Mouse (Mus musculus): ENCODE results near the gene Coq7. TPM values are rescaled to one million over a fixed set of nuclear protein-coding genes. Genes with fewer than 3 reads are reported as not detected.
A peak's percentile ranks its signal among the peaks of the same experiment; 100 is the strongest.

The Coq7 gene
- total and polyA plus RNA-seq, 2 experiments from 2014 or later = 48.3 to 115 TPM

DNA sequence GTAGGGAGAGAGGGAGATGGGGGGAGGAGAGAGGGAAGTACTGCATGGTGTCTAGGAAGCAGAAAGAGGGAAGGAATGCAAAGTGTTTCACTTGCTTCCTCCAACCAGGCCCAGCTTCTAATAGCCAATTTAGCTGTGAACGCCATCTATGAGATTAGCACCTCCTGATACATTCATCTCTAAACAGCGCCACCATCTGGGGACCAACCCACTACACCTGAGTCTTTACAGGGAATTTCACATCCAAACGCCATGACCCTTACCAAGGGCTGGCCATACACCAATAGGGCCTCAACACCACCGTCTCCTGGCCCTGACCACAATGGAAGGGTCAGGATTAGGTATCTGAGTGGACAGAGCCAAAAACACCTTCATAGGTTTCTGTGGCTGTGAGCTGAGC is 20.7 kb upstream of the Coq7 start:
- Histone ChIP-seq H3K36me3 (ENCODE audit: insufficient read depth) (peaks cover 50% of the 10 kb centered on the region), H3K4me1 (ENCODE audit: insufficient read depth) (no peaks in the 10 kb centered on the region), H3K27ac (ENCODE audit: low read depth, low read length) (no peak overlapping the region), H3K4me3 (ENCODE audit: low read depth, low read length) (no peak overlapping the region), H3K4me2 (ENCODE audit: low read depth) (no peak overlapping the region), H3K9ac (no peak overlapping the region), H3K9me3 (ENCODE audit: low read length) (peaks cover 6% of the 10 kb centered on the region; the same call in 1 of the 2 replicates), H3K27me3 (ENCODE audit: insufficient read depth, low read length) (no peaks in the 10 kb centered on the region)
- ATAC-seq = no peak
- no peak for TF ChIP-seq CTCF (IDR thresholded peaks at IDR 0.05; ENCODE audit: low read depth)
- DNase-seq = no peak
- WGBS = 80% methylated on average over 4 of the region's 4 CpGs

DNA sequence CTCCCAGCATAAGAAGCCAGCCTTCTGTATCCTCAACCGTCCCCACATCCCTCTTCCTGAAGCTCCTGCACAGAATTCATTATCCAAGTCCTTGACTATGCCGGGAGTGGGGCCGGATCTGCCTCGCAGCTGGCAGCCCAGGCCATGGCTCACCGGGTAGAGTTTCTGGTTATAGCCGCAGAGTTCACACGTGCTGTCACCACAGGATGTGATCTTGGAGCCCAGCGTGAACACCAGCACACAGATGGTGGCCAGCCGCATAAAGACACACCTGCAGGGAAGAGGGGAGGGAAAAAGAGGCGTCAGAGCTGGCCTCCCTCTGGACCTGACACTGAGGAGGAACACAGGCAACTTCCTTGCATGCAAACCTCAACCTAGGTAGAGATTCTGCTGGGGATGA is 14.3 kb upstream of the Coq7 start:
- ATAC-seq (no peak), DNase-seq (no peak)
- WGBS = 84% methylated on average over 10 of the region's 10 CpGs
- no peak overlapping the region for H3K9ac ChIP-seq
- H3K36me3 ChIP-seq (ENCODE audit: insufficient read depth) = peaks cover 53% of the 10 kb centered on the region
- H3K4me3 ChIP-seq (ENCODE audit: low read depth, low read length) = no peak overlapping the region
- H3K9me3 ChIP-seq (ENCODE audit: low read length) = peaks cover 3% of the 10 kb centered on the region; the same call in 1 of the 2 replicates
- no peak overlapping the region for H3K4me2 ChIP-seq (ENCODE audit: low read depth)
- no peaks in the 10 kb centered on the region for H3K4me1 ChIP-seq (ENCODE audit: insufficient read depth)
- no peak overlapping the region for H3K27ac ChIP-seq (ENCODE audit: low read depth, low read length)
- no peaks in the 10 kb centered on the region for H3K27me3 ChIP-seq (ENCODE audit: insufficient read depth, low read length)
- no peak for TF ChIP-seq CTCF (IDR thresholded peaks at IDR 0.05; ENCODE audit: low read depth)

GRCm38 (mm10) chr7:118544128-118544527 is 11.0 kb upstream of the Coq7 start:
- TF ChIP-seq CTCF (IDR thresholded peaks at IDR 0.05; ENCODE audit: low read depth) = no peak
- ATAC-seq = no peak

DNA sequence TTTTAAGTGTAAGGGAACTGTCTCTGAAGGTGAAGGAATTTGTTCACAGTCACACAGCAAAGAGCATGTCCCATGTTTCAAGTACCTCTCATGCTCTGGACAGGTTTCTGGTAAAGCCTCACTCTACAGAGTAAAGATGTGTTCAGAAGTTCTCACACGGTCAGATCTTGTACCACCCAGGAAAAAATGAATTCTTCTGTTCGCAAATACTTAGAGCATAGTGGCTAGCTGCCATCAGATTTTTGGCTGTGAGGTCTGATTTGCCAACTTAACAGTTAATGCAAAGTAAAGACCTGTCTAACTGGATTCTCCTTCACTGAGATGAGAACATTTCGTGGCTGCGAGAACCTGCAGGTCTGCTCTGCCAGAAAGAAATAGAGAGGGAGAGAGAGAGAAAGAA is 1.9 kb upstream of the Coq7 start:
- Histone ChIP-seq H3K9me3 (ENCODE audit: low read length) (no peaks in the 10 kb centered on the region), H3K27ac (ENCODE audit: low read depth, low read length) (no peak overlapping the region), H3K9ac (no peak overlapping the region), H3K36me3 (ENCODE audit: insufficient read depth) (peaks cover 17% of the 10 kb centered on the region), H3K4me2 (ENCODE audit: low read depth) (no peak overlapping the region), H3K4me1 (ENCODE audit: insufficient read depth) (no peaks in the 10 kb centered on the region), H3K4me3 (ENCODE audit: low read depth, low read length) (no peak overlapping the region), H3K27me3 (ENCODE audit: insufficient read depth, low read length) (no peaks in the 10 kb centered on the region)
- no peak for TF ChIP-seq CTCF (IDR thresholded peaks at IDR 0.05; ENCODE audit: low read depth)
- WGBS = 84% methylated on average over 4 of the region's 4 CpGs
- ATAC-seq = no peak
- no peak for DNase-seq

More at GRCm38 (mm10) chr7:118544128-118544527, 11.0 kb upstream of the Coq7 start:
- DNase-seq = no peak
- no peaks in the 10 kb centered on the region for H3K4me1 ChIP-seq (ENCODE audit: insufficient read depth)
- H3K27me3 ChIP-seq (ENCODE audit: insufficient read depth, low read length) = no peaks in the 10 kb centered on the region
- H3K9ac ChIP-seq = no peak overlapping the region
- H3K9me3 ChIP-seq (ENCODE audit: low read length) = no peaks in the 10 kb centered on the region
- peaks cover 37% of the 10 kb centered on the region for H3K36me3 ChIP-seq (ENCODE audit: insufficient read depth)
- no peak overlapping the region for H3K27ac ChIP-seq (ENCODE audit: low read depth, low read length)
- no peak overlapping the region for H3K4me3 ChIP-seq (ENCODE audit: low read depth, low read length)
- 97% methylated on average over 4 of the region's 4 CpGs for WGBS
- H3K4me2 ChIP-seq (ENCODE audit: low read depth) = no peak overlapping the region

GRCm38 (mm10) chr7:118534326-118534725 is 1.2 kb upstream of the Coq7 start:
- DNase-seq (no peak), ATAC-seq (no peak)
- Histone ChIP-seq H3K27me3 (ENCODE audit: insufficient read depth, low read length) (no peaks in the 10 kb centered on the region), H3K9ac (no peak overlapping the region), H3K4me3 (ENCODE audit: low read depth, low read length) (no peak overlapping the region), H3K9me3 (ENCODE audit: low read length) (no peaks in the 10 kb centered on the region), H3K4me2 (ENCODE audit: low read depth) (no peak overlapping the region), H3K36me3 (ENCODE audit: insufficient read depth) (peaks cover 17% of the 10 kb centered on the region), H3K27ac (ENCODE audit: low read depth, low read length) (no peak overlapping the region), H3K4me1 (ENCODE audit: insufficient read depth) (no peaks in the 10 kb centered on the region)
- no peak for TF ChIP-seq CTCF (IDR thresholded peaks at IDR 0.05; ENCODE audit: low read depth)
- WGBS = 82% methylated on average over 3 of the region's 3 CpGs

DNA sequence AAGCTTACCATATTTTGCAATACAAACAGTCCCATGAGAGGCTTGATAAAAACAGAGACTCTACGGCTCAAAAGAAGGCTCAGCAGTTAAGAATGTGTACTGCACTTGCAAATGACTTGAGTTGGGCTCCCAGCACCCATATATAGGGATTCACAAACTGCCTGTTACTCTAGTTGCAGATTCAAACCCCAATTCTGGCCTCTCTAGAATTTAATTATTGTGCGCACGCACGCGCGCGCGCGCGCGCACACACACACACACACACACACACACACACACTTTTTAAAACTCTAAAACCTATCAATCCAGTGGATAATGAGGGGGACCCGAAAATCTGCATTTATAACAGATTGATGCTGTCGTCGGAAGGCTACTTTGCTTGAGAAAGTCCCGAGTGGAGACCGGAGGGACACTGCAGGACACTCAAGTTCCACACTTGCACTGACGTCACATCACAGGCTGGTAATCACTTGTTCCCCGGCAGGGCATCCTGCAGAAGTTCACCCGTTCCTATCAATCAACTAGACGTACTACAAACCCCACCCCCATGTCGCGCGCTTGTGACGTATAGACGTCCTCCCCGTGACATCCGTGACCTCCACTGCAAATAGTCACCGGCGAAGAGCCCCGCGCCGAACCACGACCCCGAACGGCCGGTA is 508 bp downstream of the Coq7 start:
- peak; percentile 26; the same call in 1 of the 2 replicates for TF ChIP-seq CTCF (IDR thresholded peaks at IDR 0.05; ENCODE audit: low read depth)
- peak overlapping the region; percentile 50 for H3K4me2 ChIP-seq (ENCODE audit: low read depth)
- ATAC-seq (peak; percentile 94), DNase-seq (peak; percentile 97)
- no peaks in the 10 kb centered on the region for H3K9me3 ChIP-seq (ENCODE audit: low read length)
- peaks cover 16% of the 10 kb centered on the region for H3K36me3 ChIP-seq (ENCODE audit: insufficient read depth)
- H3K4me1 ChIP-seq (ENCODE audit: insufficient read depth) = no peaks in the 10 kb centered on the region
- under 1% methylated on average over 36 of the region's 36 CpGs for WGBS
- peak overlapping the region; percentile 69 for H3K9ac ChIP-seq
- peak overlapping the region; percentile 55 for H3K4me3 ChIP-seq (ENCODE audit: low read depth, low read length)
- peak overlapping the region; percentile 92 for H3K27ac ChIP-seq (ENCODE audit: low read depth, low read length)
- H3K27me3 ChIP-seq (ENCODE audit: insufficient read depth, low read length) = no peaks in the 10 kb centered on the region

DNA sequence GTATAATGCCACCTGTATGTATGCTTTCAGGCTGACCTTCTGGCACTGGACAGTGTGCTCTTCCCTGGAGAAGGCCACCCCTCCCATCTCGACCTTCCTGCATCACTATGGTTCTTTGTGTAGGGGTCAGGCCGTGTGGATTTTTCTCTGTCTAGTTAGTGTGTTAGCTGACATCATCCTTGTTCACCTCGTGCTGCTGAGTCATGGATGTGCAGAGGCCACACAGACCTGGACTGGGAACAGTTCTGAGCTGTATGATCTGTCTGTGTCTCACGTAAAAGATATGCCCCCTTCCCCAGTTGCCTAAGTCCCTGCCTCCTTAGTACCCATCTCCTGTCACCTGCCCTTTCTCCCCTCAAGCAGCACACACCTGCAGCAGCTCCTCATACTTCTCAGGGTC is 6.2 kb downstream of the Coq7 start:
- Histone ChIP-seq H3K9ac (no peak overlapping the region), H3K27me3 (ENCODE audit: insufficient read depth, low read length) (no peaks in the 10 kb centered on the region), H3K4me3 (ENCODE audit: low read depth, low read length) (no peak overlapping the region), H3K4me1 (ENCODE audit: insufficient read depth) (no peaks in the 10 kb centered on the region), H3K9me3 (ENCODE audit: low read length) (no peaks in the 10 kb centered on the region), H3K36me3 (ENCODE audit: insufficient read depth) (peaks cover 24% of the 10 kb centered on the region), H3K27ac (ENCODE audit: low read depth, low read length) (no peak overlapping the region), H3K4me2 (ENCODE audit: low read depth) (no peak overlapping the region)
- DNase-seq (no peak), ATAC-seq (no peak)
- WGBS = 83% methylated on average over 4 of the region's 4 CpGs
- TF ChIP-seq CTCF (IDR thresholded peaks at IDR 0.05; ENCODE audit: low read depth) = no peak

All from forebrain, postnatal 0 days (tissue).